Mouse (Mus musculus): ENCODE measurements around the gene Knstrn. TPM values are rescaled to one million over a fixed set of nuclear protein-coding genes. Genes with fewer than 3 reads are reported as not detected.

Gene Knstrn
- polyA plus RNA-seq, 1 experiment from 2014 or later, result 7.2 TPM

GRCm38 (mm10) chr2:118887845-118888548 lies 74.2 kb downstream of the Knstrn start:
- no peak; the same call in 1 of the 2 replicates for ATAC-seq (ENCODE audit: low read depth)
- Histone ChIP-seq H3K9ac (replicated peaks; ENCODE audit: low read depth, low read length) (no peak overlapping the region), H3K27me3 (ENCODE audit: control insufficient read depth, insufficient read depth, low read length) (no peaks in the 10 kb centered on the region), H3K4me2 (ENCODE audit: low read depth, low read length) (no peak overlapping the region), H3K4me1 (ENCODE audit: control insufficient read depth, insufficient read depth, low read length) (no peaks in the 10 kb centered on the region; the same call in 1 of the 2 replicates), H3K9me3 (ENCODE audit: control insufficient read depth, low read length) (no peaks in the 10 kb centered on the region), H3K36me3 (ENCODE audit: control insufficient read depth, insufficient read depth, low read length) (no peaks in the 10 kb centered on the region), H3K27ac (ENCODE audit: low read depth, low read length) (no peak overlapping the region), H3K4me3 (ENCODE audit: low read depth, low read length) (no peak overlapping the region)
- 34% methylated on average over 14 of the region's 14 CpGs for WGBS

- no peaks in the 10 kb centered on the region for H3K4me1 ChIP-seq (ENCODE audit: control insufficient read depth, insufficient read depth, low read length)
- no peak for ATAC-seq (ENCODE audit: low read depth)
- 86% methylated on average over 4 of the region's 4 CpGs for WGBS
- peaks cover 13% of the 10 kb centered on the region for H3K27me3 ChIP-seq (ENCODE audit: control insufficient read depth, insufficient read depth, low read length)
- no peak overlapping the region for H3K27ac ChIP-seq (ENCODE audit: low read depth, low read length)
- no peak overlapping the region for H3K9ac ChIP-seq (replicated peaks; ENCODE audit: low read depth, low read length)
- H3K9me3 ChIP-seq (ENCODE audit: control insufficient read depth, low read length), result no peaks in the 10 kb centered on the region
- H3K4me3 ChIP-seq (ENCODE audit: low read depth, low read length), result no peak overlapping the region
- no peak overlapping the region for H3K4me2 ChIP-seq (ENCODE audit: low read depth, low read length)
- H3K36me3 ChIP-seq (ENCODE audit: control insufficient read depth, insufficient read depth, low read length), result no peaks in the 10 kb centered on the region
These were observed 77.4 kb downstream of the Knstrn start for GRCm38 (mm10) chr2:118891173-118891572.

- Histone ChIP-seq H3K27me3 (ENCODE audit: control insufficient read depth, insufficient read depth, low read length) (peaks cover 45% of the 10 kb centered on the region), H3K9me3 (ENCODE audit: control insufficient read depth, low read length) (no peaks in the 10 kb centered on the region), H3K27ac (ENCODE audit: low read depth, low read length) (no peak overlapping the region), H3K9ac (replicated peaks; ENCODE audit: low read depth, low read length) (peak overlapping the region; percentile 37; the same call in 1 of the 2 replicates), H3K4me3 (ENCODE audit: low read depth, low read length) (peak overlapping the region; percentile 31), H3K4me2 (ENCODE audit: low read depth, low read length) (peak overlapping the region; percentile 73), H3K36me3 (ENCODE audit: control insufficient read depth, insufficient read depth, low read length) (no peaks in the 10 kb centered on the region), H3K4me1 (ENCODE audit: control insufficient read depth, insufficient read depth, low read length) (peaks cover 19% of the 10 kb centered on the region)
- 1% methylated on average over 38 of the region's 38 CpGs for WGBS
- ATAC-seq (ENCODE audit: low read depth), result no peak
These were observed 82.4 kb downstream of the Knstrn start for GRCm38 (mm10) chr2:118895990-118896913.

GRCm38 (mm10) chr2:118896914-118897291 lies 83.1 kb downstream of the Knstrn start:
- Histone ChIP-seq H3K9ac (replicated peaks; ENCODE audit: low read depth, low read length) (peak overlapping the region; percentile 37; the same call in 1 of the 2 replicates), H3K4me2 (ENCODE audit: low read depth, low read length) (peak overlapping the region; percentile 73), H3K36me3 (ENCODE audit: control insufficient read depth, insufficient read depth, low read length) (no peaks in the 10 kb centered on the region), H3K4me1 (ENCODE audit: control insufficient read depth, insufficient read depth, low read length) (peaks cover 19% of the 10 kb centered on the region), H3K9me3 (ENCODE audit: control insufficient read depth, low read length) (no peaks in the 10 kb centered on the region), H3K27me3 (ENCODE audit: control insufficient read depth, insufficient read depth, low read length) (peaks cover 45% of the 10 kb centered on the region), H3K4me3 (ENCODE audit: low read depth, low read length) (peak overlapping the region; percentile 31), H3K27ac (ENCODE audit: low read depth, low read length) (no peak overlapping the region)
- under 1% methylated on average over 13 of the region's 13 CpGs for WGBS
- ATAC-seq (ENCODE audit: low read depth), result no peak

- Histone ChIP-seq H3K4me2 (ENCODE audit: low read depth, low read length) (peak overlapping the region; percentile 73), H3K4me3 (ENCODE audit: low read depth, low read length) (peak overlapping the region; percentile 31), H3K4me1 (ENCODE audit: control insufficient read depth, insufficient read depth, low read length) (peaks cover 19% of the 10 kb centered on the region), H3K9ac (replicated peaks; ENCODE audit: low read depth, low read length) (peak overlapping the region; percentile 37; the same call in 1 of the 2 replicates), H3K9me3 (ENCODE audit: control insufficient read depth, low read length) (no peaks in the 10 kb centered on the region), H3K27ac (ENCODE audit: low read depth, low read length) (no peak overlapping the region), H3K27me3 (ENCODE audit: control insufficient read depth, insufficient read depth, low read length) (peaks cover 45% of the 10 kb centered on the region), H3K36me3 (ENCODE audit: control insufficient read depth, insufficient read depth, low read length) (no peaks in the 10 kb centered on the region)
- 2% methylated on average over 7 of the region's 7 CpGs for WGBS
- ATAC-seq (ENCODE audit: low read depth), result no peak
These were observed 83.6 kb downstream of the Knstrn start for GRCm38 (mm10) chr2:118897392-118897791.

- H3K4me3 ChIP-seq (ENCODE audit: low read depth, low read length), result no peak overlapping the region
- H3K9me3 ChIP-seq (ENCODE audit: control insufficient read depth, low read length), result no peaks in the 10 kb centered on the region
- peaks cover 19% of the 10 kb centered on the region for H3K4me1 ChIP-seq (ENCODE audit: control insufficient read depth, insufficient read depth, low read length)
- H3K27ac ChIP-seq (ENCODE audit: low read depth, low read length), result no peak overlapping the region
- peaks cover 45% of the 10 kb centered on the region for H3K27me3 ChIP-seq (ENCODE audit: control insufficient read depth, insufficient read depth, low read length)
- H3K9ac ChIP-seq (replicated peaks; ENCODE audit: low read depth, low read length), result no peak overlapping the region
- H3K36me3 ChIP-seq (ENCODE audit: control insufficient read depth, insufficient read depth, low read length), result no peaks in the 10 kb centered on the region
- H3K4me2 ChIP-seq (ENCODE audit: low read depth, low read length), result no peak overlapping the region
- no peak for ATAC-seq (ENCODE audit: low read depth)
- 1% methylated on average over 11 of the region's 11 CpGs for WGBS
These were observed 84.0 kb downstream of the Knstrn start for GRCm38 (mm10) chr2:118897808-118898207.

GRCm38 (mm10) chr2:118898771-118899170 lies 85.0 kb downstream of the Knstrn start:
- Histone ChIP-seq H3K27ac (ENCODE audit: low read depth, low read length) (no peak overlapping the region), H3K36me3 (ENCODE audit: control insufficient read depth, insufficient read depth, low read length) (no peaks in the 10 kb centered on the region), H3K9me3 (ENCODE audit: control insufficient read depth, low read length) (no peaks in the 10 kb centered on the region), H3K4me3 (ENCODE audit: low read depth, low read length) (no peak overlapping the region), H3K4me1 (ENCODE audit: control insufficient read depth, insufficient read depth, low read length) (peaks cover 28% of the 10 kb centered on the region), H3K27me3 (ENCODE audit: control insufficient read depth, insufficient read depth, low read length) (peaks cover 45% of the 10 kb centered on the region), H3K9ac (replicated peaks; ENCODE audit: low read depth, low read length) (no peak overlapping the region), H3K4me2 (ENCODE audit: low read depth, low read length) (no peak overlapping the region)
- ATAC-seq (ENCODE audit: low read depth), result no peak
- 4% methylated on average over 4 of the region's 4 CpGs for WGBS

GRCm38 (mm10) chr2:118899306-118899705 lies 85.5 kb downstream of the Knstrn start:
- Histone ChIP-seq H3K4me3 (ENCODE audit: low read depth, low read length) (no peak overlapping the region), H3K4me2 (ENCODE audit: low read depth, low read length) (no peak overlapping the region), H3K27me3 (ENCODE audit: control insufficient read depth, insufficient read depth, low read length) (peaks cover 45% of the 10 kb centered on the region), H3K27ac (ENCODE audit: low read depth, low read length) (no peak overlapping the region), H3K9ac (replicated peaks; ENCODE audit: low read depth, low read length) (no peak overlapping the region), H3K4me1 (ENCODE audit: control insufficient read depth, insufficient read depth, low read length) (peaks cover 29% of the 10 kb centered on the region), H3K9me3 (ENCODE audit: control insufficient read depth, low read length) (no peaks in the 10 kb centered on the region), H3K36me3 (ENCODE audit: control insufficient read depth, insufficient read depth, low read length) (no peaks in the 10 kb centered on the region)
- WGBS, result 10% methylated on average over 7 of the region's 7 CpGs
- no peak for ATAC-seq (ENCODE audit: low read depth)

Measured in neural tube, embryonic 14.5 days (tissue).